Mouse (Mus musculus) thymus, adult 2 months (tissue): ENCODE results near the gene Rheb. TPM values are rescaled to one million over a fixed set of nuclear protein-coding genes. Genes with fewer than 3 reads are reported as not detected.

Experiments used
- DNase-seq: peaks from one replicate; pipeline ENCODE4 v3.0.0; 2021
- H3K27ac ChIP-seq: fragments of 200-500 bp; 2 replicates; pipeline ENCODE4 v1.5.1; 2012; ENCODE audit warnings: low read length, control low read depth; ENCODE audit not compliant: control insufficient read depth, insufficient read depth
- H3K27me3 ChIP-seq: fragments of 200-500 bp; 2 replicates; pipeline ENCODE4 v1.6.1; 2012; ENCODE audit warnings: mild to moderate bottlenecking, low read length, moderate library complexity, mixed read lengths; ENCODE audit not compliant: control insufficient read depth, insufficient read depth
- H3K36me3 ChIP-seq: fragments of 200-500 bp; 2 replicates; pipeline ENCODE4 v1.6.1; 2012; ENCODE audit warnings: mild to moderate bottlenecking, low read length, moderate library complexity; ENCODE audit not compliant: control insufficient read depth, insufficient read depth
- H3K4me1 ChIP-seq: fragments of 200-500 bp; replicated peaks from 2 replicates; pipeline ENCODE4 v1.6.1; 2012; ENCODE audit warnings: low read length; ENCODE audit not compliant: control insufficient read depth, insufficient read depth
- H3K4me3 ChIP-seq: fragments of 200-500 bp; 2 replicates; pipeline ENCODE4 v1.5.1; 2012; ENCODE audit warnings: mild to moderate bottlenecking, low read length, control low read depth, moderate library complexity; ENCODE audit not compliant: control insufficient read depth, insufficient read depth
- CTCF ChIP-seq: fragments of 200-500 bp; IDR thresholded peaks from 2 replicates; pipeline ENCODE4 v1.5.1; 2012; ENCODE audit warnings: mild to moderate bottlenecking, control low read depth, low read length, moderate library complexity, borderline replicate concordance; ENCODE audit not compliant: control insufficient read depth, poor library complexity, insufficient read depth; ENCODE audit errors: extremely low read depth
- POLR2A ChIP-seq: fragments of 200-500 bp; IDR thresholded peaks from 2 replicates; pipeline ENCODE4 v1.6.1; 2012; ENCODE audit warnings: mild to moderate bottlenecking, low read length, control low read depth, moderate library complexity; ENCODE audit not compliant: control insufficient read depth, poor library complexity, insufficient read depth; ENCODE audit errors: extremely low read depth
- WGBS: fragments of 180-500 bp; shearing (Covaris S2); methylation state at CpG from one replicate; pipeline ENCODE4 v1.1.7; 2018; 5-methylcytosine and 5-hydroxymethylcytosine counted together
- polyA plus RNA-seq: library from polyadenylated mRNA; depleted of rRNA; stranded (reverse); fragments of >200 nt; gene quantifications from 2 replicates; pipeline ENCODE4 v1.2.3, GENCODE M21; 2012; rRNA removed

Gene Rheb
- polyA plus RNA-seq, 1 experiment = 23.1 TPM

DNA sequence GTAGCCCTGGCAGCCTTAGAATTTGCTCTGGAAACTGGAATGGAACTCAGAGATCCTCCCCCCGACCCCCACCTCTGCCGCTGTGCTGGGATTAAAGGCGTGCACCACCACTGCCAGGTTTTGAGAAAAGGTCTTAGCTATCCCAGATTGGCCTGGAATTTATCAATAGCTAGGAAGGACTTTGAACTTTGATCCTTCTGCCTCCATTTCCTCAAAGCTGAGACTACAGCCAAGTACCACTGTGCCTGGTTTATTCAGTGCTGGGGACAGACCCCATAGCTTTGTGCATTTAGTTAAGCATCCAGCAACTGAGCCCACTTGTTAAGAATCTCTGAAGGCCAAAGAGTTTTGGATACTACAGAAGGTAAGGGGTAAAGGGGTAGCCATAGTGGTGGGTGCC, 85.5 kb downstream of the Rheb start:
- no peak overlapping the region for H3K4me3 ChIP-seq
- H3K27me3 ChIP-seq = no peaks in the 10 kb centered on the region
- no peak for TF ChIP-seq POLR2A
- no peak for TF ChIP-seq CTCF
- H3K4me1 ChIP-seq = peaks cover 6% of the 10 kb centered on the region
- no peaks in the 10 kb centered on the region for H3K36me3 ChIP-seq
- no peak for DNase-seq
- 90% methylated on average over 3 of the region's 3 CpGs for WGBS
- no peak overlapping the region for H3K27ac ChIP-seq

Other genes starting within 250 kb of the Rheb start
- 3.7 and 6.1 TPM in 2 replicates for gene Smarcd3, start 218.2 kb downstream of the Rheb start, polyA plus RNA-seq
- gene Nub1, start 157.1 kb downstream of the Rheb start, polyA plus RNA-seq = 70.5 and 75.4 TPM in 2 replicates
- gene Wdr86, start 111.9 kb downstream of the Rheb start, polyA plus RNA-seq = 5.7 and 6.8 TPM in 2 replicates
- 0.43 TPM in 1 of 2 replicates, not detected in the other for gene Crygn, start 84.6 kb downstream of the Rheb start, polyA plus RNA-seq